Mouse (Mus musculus) midbrain, embryonic 12.5 days (tissue): ENCODE results near the gene Hmbs. TPM values are rescaled to one million over a fixed set of nuclear protein-coding genes. Genes with fewer than 3 reads are reported as not detected.
"Not testable (repeated sequence)": the region's sequence is repeated elsewhere in the genome, so short reads cannot be mapped to it uniquely, and the experiment has no call there.

Experiments
- ATAC-seq: fragments of 200-750 bp; cut with Nextera tagmentation; 2 replicates; pipeline ENCODE4 v1.8.0; 2017; ENCODE audit warnings: low read depth, moderate TSS enrichment, moderate library complexity; ENCODE audit not compliant: low FRiP score
- H3K27ac ChIP-seq: fragments of 300-500 bp; sonication (generic); replicated peaks from 2 replicates; pipeline ENCODE4 v1.5.1; 2016; ENCODE audit warnings: mild to moderate bottlenecking
- H3K27me3 ChIP-seq: fragments of 300-500 bp; sonication (generic); 2 replicates; pipeline ENCODE4 v1.6.1; 2016; ENCODE audit warnings: mild to moderate bottlenecking
- H3K36me3 ChIP-seq: fragments of 300-500 bp; sonication (generic); 2 replicates; pipeline ENCODE4 v1.6.1; 2016
- H3K4me1 ChIP-seq: fragments of 300-500 bp; sonication (generic); 2 replicates; pipeline ENCODE4 v1.6.1; 2016
- H3K4me2 ChIP-seq: fragments of 300-500 bp; sonication (generic); replicated peaks from 2 replicates; pipeline ENCODE4 v1.6.1; 2016; ENCODE audit warnings: mild to moderate bottlenecking, moderate library complexity
- H3K4me3 ChIP-seq: fragments of 300-500 bp; sonication (generic); 2 replicates; pipeline ENCODE4 v1.5.1; 2016; ENCODE audit warnings: mild to moderate bottlenecking
- H3K9ac ChIP-seq: fragments of 300-500 bp; sonication (generic); replicated peaks from 2 replicates; pipeline ENCODE4 v1.6.1; 2016; ENCODE audit warnings: mild to moderate bottlenecking, moderate library complexity
- H3K9me3 ChIP-seq: fragments of 300-500 bp; sonication (generic); 2 replicates; pipeline ENCODE4 v1.6.1; 2016; ENCODE audit warnings: mild to moderate bottlenecking
- WGBS: fragments of 180-500 bp; shearing (Covaris S2); methylation state at CpG from one replicate; pipeline ENCODE4 v1.1.7; 2016; 5-methylcytosine and 5-hydroxymethylcytosine counted together
- polyA plus RNA-seq: library from polyadenylated mRNA; unstranded; fragments of >200 nt; fragmentation: Nextera tagmentation; extraction: Ambion mirVana; gene quantifications from 2 replicates; pipeline ENCODE4 v1.2.1, GENCODE M21; 2016

Gene Hmbs
- 96.4 and 109 TPM in 2 replicates for polyA plus RNA-seq

- H3K36me3 ChIP-seq = peaks cover 39% of the 10 kb centered on the region
- ATAC-seq = peak; percentile 96
- H3K4me3 ChIP-seq = peak within 1 kb of the TSS; percentile 88
- peak within 1 kb of the TSS; percentile 69 for H3K4me2 ChIP-seq
- H3K4me1 ChIP-seq = peaks cover 17% of the 10 kb centered on the region
- peak within 1 kb of the TSS; percentile 99 for H3K27ac ChIP-seq
- 0% methylated on average over 39 of the region's 39 CpGs for WGBS
- H3K9ac ChIP-seq = peak within 1 kb of the TSS; percentile 87
- H3K9me3 ChIP-seq = no peaks in the 10 kb centered on the region
- H3K27me3 ChIP-seq = no peaks in the 10 kb centered on the region
Measured at GRCm38 (mm10) chr9:44343781-44344421, at the start of gene Hmbs. TSS of gene Hmbs (minus strand) at chr9:44344228.

- peaks cover 58% of the 10 kb centered on the region for H3K36me3 ChIP-seq
- no peaks in the 10 kb centered on the region for H3K9me3 ChIP-seq
- H3K27ac ChIP-seq = no peak overlapping the region
- no peak for ATAC-seq
- WGBS = 38% methylated on average over 4 of the region's 4 CpGs
- 0 out of 2 replicates have a peak, but pooled peaks cover 3% of the 10 kb centered on the region for H3K4me1 ChIP-seq
- H3K4me3 ChIP-seq = no peak overlapping the region
- H3K4me2 ChIP-seq = no peak overlapping the region
- H3K9ac ChIP-seq = no peak overlapping the region
- no peaks in the 10 kb centered on the region; the same call in 1 of the 2 replicates for H3K27me3 ChIP-seq
Measured at GRCm38 (mm10) chr9:44391466-44391865, 47.4 kb upstream of the Hmbs start.

- no peak for ATAC-seq
- Histone ChIP-seq H3K27me3 (no peaks in the 10 kb centered on the region), H3K36me3 (peaks cover 80% of the 10 kb centered on the region), H3K4me3 (no peak overlapping the region), H3K4me2 (no peak overlapping the region), H3K9me3 (no peaks in the 10 kb centered on the region), H3K4me1 (no peaks in the 10 kb centered on the region), H3K27ac (0 out of 2 replicates have a peak overlapping the region, but pooled peaks have one; percentile 15), H3K9ac (no peak overlapping the region)
- 63% methylated on average over 8 of the region's 8 CpGs for WGBS
Measured at GRCm38 (mm10) chr9:44389273-44389672, 45.2 kb upstream of the Hmbs start.

- H3K9me3 ChIP-seq = no peaks in the 10 kb centered on the region
- H3K4me3 ChIP-seq = no peak overlapping the region
- no peak for ATAC-seq
- no peaks in the 10 kb centered on the region for H3K4me1 ChIP-seq
- WGBS = 86% methylated on average over 3 of the region's 3 CpGs
- H3K27me3 ChIP-seq = no peaks in the 10 kb centered on the region
- no peak overlapping the region for H3K9ac ChIP-seq
- H3K27ac ChIP-seq = no peak overlapping the region
- peaks cover 95% of the 10 kb centered on the region for H3K36me3 ChIP-seq
- H3K4me2 ChIP-seq = no peak overlapping the region
Measured at GRCm38 (mm10) chr9:44387221-44387620, 43.2 kb upstream of the Hmbs start.

GRCm38 (mm10) chr9:44384596-44384995 lies 40.6 kb upstream of the Hmbs start:
- H3K4me2 ChIP-seq = no peak overlapping the region
- H3K36me3 ChIP-seq = peaks cover 89% of the 10 kb centered on the region
- no peak overlapping the region for H3K4me3 ChIP-seq
- no peak overlapping the region for H3K27ac ChIP-seq
- 95% methylated on average over 13 of the region's 13 CpGs for WGBS
- H3K9me3 ChIP-seq = no peaks in the 10 kb centered on the region
- H3K4me1 ChIP-seq = peaks cover 15% of the 10 kb centered on the region
- H3K9ac ChIP-seq = no peak overlapping the region
- H3K27me3 ChIP-seq = no peaks in the 10 kb centered on the region
- no peak for ATAC-seq

GRCm38 (mm10) chr9:44379862-44380261 lies 35.8 kb upstream of the Hmbs start:
- peaks cover 26% of the 10 kb centered on the region for H3K4me1 ChIP-seq
- peak overlapping the region; percentile 94 for H3K9ac ChIP-seq
- peaks cover 43% of the 10 kb centered on the region for H3K36me3 ChIP-seq
- H3K27ac ChIP-seq = peak overlapping the region; percentile 84
- ATAC-seq = peak; percentile 50; the same call in 1 of the 2 replicates
- peak overlapping the region; percentile 99 for H3K4me2 ChIP-seq
- no peaks in the 10 kb centered on the region for H3K9me3 ChIP-seq
- no peaks in the 10 kb centered on the region for H3K27me3 ChIP-seq
- H3K4me3 ChIP-seq = peak overlapping the region; percentile 91
- 8% methylated on average over 15 of the region's 15 CpGs for WGBS

DNA sequence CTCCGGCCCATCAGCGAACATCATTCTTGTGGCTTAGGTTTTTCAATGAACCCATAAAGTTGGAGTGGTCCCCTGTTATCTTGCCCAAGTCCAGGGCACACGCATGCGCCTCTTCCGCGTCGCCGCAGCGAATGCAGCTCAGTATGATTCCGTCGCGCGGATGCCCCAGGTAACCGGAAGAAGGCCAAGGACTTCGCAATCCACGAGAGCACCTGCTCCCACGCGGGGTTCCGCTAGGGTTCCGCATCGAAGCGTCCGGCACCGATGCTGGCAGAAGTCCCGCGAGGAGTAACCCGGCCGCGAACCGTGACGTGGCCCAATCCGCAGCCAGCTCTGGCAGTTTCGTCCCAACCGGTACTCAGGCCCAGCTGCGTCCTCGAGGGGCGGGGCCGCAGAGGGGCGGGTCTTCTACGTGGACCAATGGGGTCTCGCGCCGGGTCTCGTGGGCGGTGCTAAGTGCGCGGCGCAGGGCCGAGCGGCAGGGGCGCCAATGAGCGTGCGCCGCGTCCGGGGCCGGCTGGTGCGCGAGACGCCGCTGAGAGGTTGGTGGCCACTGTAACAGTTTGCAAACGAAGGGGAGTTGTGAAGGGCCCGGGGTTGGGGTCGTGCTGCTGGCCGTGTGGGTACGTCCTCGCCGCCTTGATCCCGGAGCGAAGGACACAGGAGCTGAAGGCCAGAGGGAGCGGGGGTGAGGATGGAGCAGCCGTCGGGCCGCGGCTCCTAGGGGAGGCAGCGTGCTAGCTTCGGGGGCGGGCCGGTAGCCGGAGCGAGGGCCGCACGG lies 35.2 kb upstream of the Hmbs start, which contains the start of gene Hyou1:
Gene Hyou1 (plus strand): TSS at position 437 of the 781 bp plus-strand sequence.
- Histone ChIP-seq H3K9me3 (no peaks in the 10 kb centered on the region), H3K9ac (peak within 1 kb of the TSS; percentile 94), H3K36me3 (peaks cover 37% of the 10 kb centered on the region), H3K27ac (peak within 1 kb of the TSS; percentile 88), H3K27me3 (no peaks in the 10 kb centered on the region), H3K4me3 (peak within 1 kb of the TSS; percentile 91), H3K4me1 (peaks cover 26% of the 10 kb centered on the region), H3K4me2 (peak within 1 kb of the TSS; percentile 99)
- peak; percentile 95 for ATAC-seq
- under 1% methylated on average over 82 of the region's 83 CpGs for WGBS

- H3K4me1 ChIP-seq = peaks cover 26% of the 10 kb centered on the region
- H3K4me2 ChIP-seq = peak overlapping the region; percentile 99
- peak overlapping the region; percentile 94; the same call in 1 of the 2 replicates for H3K9ac ChIP-seq
- 92% methylated on average over 5 of the region's 5 CpGs for WGBS
- peaks cover 27% of the 10 kb centered on the region for H3K36me3 ChIP-seq
- H3K27ac ChIP-seq = peak overlapping the region; percentile 88; the same call in 1 of the 2 replicates
- H3K9me3 ChIP-seq = no peaks in the 10 kb centered on the region
- peak overlapping the region; percentile 91 for H3K4me3 ChIP-seq
- no peaks in the 10 kb centered on the region for H3K27me3 ChIP-seq
- ATAC-seq = no peak
Measured at GRCm38 (mm10) chr9:44378153-44378730, 34.2 kb upstream of the Hmbs start.

DNA sequence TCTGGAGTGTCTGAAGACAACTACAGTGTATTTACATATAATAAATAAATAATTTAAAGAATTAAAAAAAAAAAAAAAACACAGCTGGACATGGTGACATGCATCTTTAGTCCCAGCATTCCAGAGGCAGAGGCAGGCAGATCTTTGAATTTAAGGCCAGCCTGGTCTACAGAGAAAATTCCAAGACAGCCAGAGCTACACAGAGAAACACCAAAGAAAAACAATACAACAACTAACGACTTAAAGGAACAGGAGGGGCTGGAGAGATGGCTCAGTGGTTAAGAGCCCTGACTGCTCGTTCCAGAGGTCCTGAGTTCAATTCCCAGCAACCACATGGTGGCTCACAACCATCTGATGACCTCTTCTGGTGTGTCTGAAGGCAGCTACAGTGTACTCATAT lies 33.3 kb upstream of the Hmbs start:
- not testable (repeated sequence) for H3K27me3 ChIP-seq, H3K27ac ChIP-seq, H3K9ac ChIP-seq, H3K9me3 ChIP-seq, H3K4me2 ChIP-seq, ATAC-seq, H3K4me3 ChIP-seq
- peaks cover 18% of the 10 kb centered on the region for H3K36me3 ChIP-seq
- 95% methylated on average over 2 of the region's 2 CpGs for WGBS
- H3K4me1 ChIP-seq = peaks cover 26% of the 10 kb centered on the region

DNA sequence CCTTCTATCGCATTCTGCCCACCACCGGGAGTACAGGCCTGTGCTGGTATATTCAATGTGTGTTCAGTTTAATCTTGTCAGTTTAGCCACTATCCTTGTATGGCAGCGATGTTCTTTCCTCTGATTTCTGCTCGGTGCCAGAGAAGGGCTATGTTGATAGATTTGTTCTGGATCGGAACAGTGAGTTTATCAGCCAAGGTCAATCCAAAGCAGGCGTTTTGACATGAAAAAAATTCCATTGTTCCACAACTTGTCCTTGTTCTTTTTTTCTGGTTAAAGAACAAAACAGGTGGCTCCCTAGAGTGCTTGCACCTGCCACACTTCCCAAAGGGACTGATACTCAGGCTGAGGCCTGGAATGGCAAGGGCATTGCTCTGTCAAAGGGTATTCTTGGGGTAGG lies 32.1 kb upstream of the Hmbs start:
- H3K27ac ChIP-seq = no peak overlapping the region
- WGBS = 93% methylated on average over 6 of the region's 6 CpGs
- ATAC-seq = no peak

GRCm38 (mm10) chr9:44373386-44373785 lies 29.4 kb upstream of the Hmbs start:
- no peaks in the 10 kb centered on the region for H3K36me3 ChIP-seq
- H3K9me3 ChIP-seq = no peaks in the 10 kb centered on the region
- peaks cover 7% of the 10 kb centered on the region for H3K4me1 ChIP-seq
- H3K9ac ChIP-seq = no peak overlapping the region
- no peaks in the 10 kb centered on the region for H3K27me3 ChIP-seq
- no peak overlapping the region for H3K4me3 ChIP-seq
- no peak overlapping the region for H3K27ac ChIP-seq
- no peak overlapping the region for H3K4me2 ChIP-seq
- no peak for ATAC-seq

More for the DNA sequence above, 32.1 kb upstream of the Hmbs start:
- H3K9ac ChIP-seq = no peak overlapping the region
- H3K9me3 ChIP-seq = no peaks in the 10 kb centered on the region
- no peak overlapping the region for H3K4me2 ChIP-seq
- H3K4me3 ChIP-seq = no peak overlapping the region
- peaks cover 6% of the 10 kb centered on the region for H3K36me3 ChIP-seq
- peaks cover 24% of the 10 kb centered on the region for H3K4me1 ChIP-seq
- H3K27me3 ChIP-seq = no peaks in the 10 kb centered on the region

- WGBS = 63% methylated on average over 3 of the region's 3 CpGs
Measured at GRCm38 (mm10) chr9:44364480-44364879, 20.5 kb upstream of the Hmbs start.

More at GRCm38 (mm10) chr9:44364480-44364879, 20.5 kb upstream of the Hmbs start:
- no peak overlapping the region for H3K4me3 ChIP-seq
- no peak overlapping the region for H3K4me2 ChIP-seq
- no peak overlapping the region for H3K27ac ChIP-seq
- no peaks in the 10 kb centered on the region for H3K9me3 ChIP-seq
- H3K27me3 ChIP-seq = no peaks in the 10 kb centered on the region
- H3K4me1 ChIP-seq = peaks cover 8% of the 10 kb centered on the region
- no peak for ATAC-seq
- peaks cover 4% of the 10 kb centered on the region; the same call in 1 of the 2 replicates for H3K36me3 ChIP-seq
- H3K9ac ChIP-seq = no peak overlapping the region
